Mouse (Mus musculus) neural tube, embryonic 11.5 days (tissue): ENCODE data around the gene Ssc4d. TPM values are rescaled to one million over a fixed set of nuclear protein-coding genes. Genes with fewer than 3 reads are reported as not detected.

Experiments used
- ATAC-seq: fragments of 200-750 bp; cut with Nextera tagmentation; 2 replicates; pipeline ENCODE4 v1.8.0; 2017; ENCODE audit warnings: moderate number of reproducible peaks, mild to moderate bottlenecking, moderate TSS enrichment, moderate library complexity; ENCODE audit not compliant: insufficient read depth, low FRiP score, low TSS enrichment
- DNase-seq: peaks from one replicate; pipeline ENCODE4 v3.0.0-alpha.2; 2015; ENCODE audit warnings: low spot score
- H3K27ac ChIP-seq: fragments of 300-500 bp; sonication (generic); 2 replicates; pipeline ENCODE4 v1.5.1; 2014; ENCODE audit warnings: low read depth, mild to moderate bottlenecking, low read length
- H3K27me3 ChIP-seq: fragments of 300-500 bp; sonication (generic); 2 replicates; pipeline ENCODE4 v1.6.1; 2014; ENCODE audit warnings: mild to moderate bottlenecking, low read length, mixed read lengths; ENCODE audit not compliant: control insufficient read depth, insufficient read depth
- H3K36me3 ChIP-seq: fragments of 300-500 bp; sonication (generic); 2 replicates; pipeline ENCODE4 v1.6.1; 2014; ENCODE audit warnings: mild to moderate bottlenecking, low read length, moderate library complexity, mixed read lengths; ENCODE audit not compliant: control insufficient read depth, insufficient read depth
- H3K4me1 ChIP-seq: fragments of 300-500 bp; sonication (generic); 2 replicates; pipeline ENCODE4 v1.6.1; 2014; ENCODE audit warnings: low read length, mixed read lengths; ENCODE audit not compliant: control insufficient read depth, insufficient read depth
- H3K4me2 ChIP-seq: fragments of 300-500 bp; sonication (generic); 2 replicates; pipeline ENCODE4 v1.6.1; 2014; ENCODE audit warnings: low read depth, mild to moderate bottlenecking, moderate library complexity
- H3K4me3 ChIP-seq: fragments of 300-500 bp; sonication (generic); 2 replicates; pipeline ENCODE4 v1.5.1; 2014; ENCODE audit warnings: low read depth, low read length
- H3K9ac ChIP-seq: fragments of 300-500 bp; sonication (generic); 2 replicates; pipeline ENCODE4 v1.6.1; 2014; ENCODE audit warnings: mild to moderate bottlenecking, low read length
- H3K9me3 ChIP-seq: fragments of 300-500 bp; sonication (generic); 2 replicates; pipeline ENCODE4 v1.6.1; 2016; ENCODE audit warnings: low read length; ENCODE audit not compliant: control insufficient read depth
- WGBS: fragments of 180-500 bp; shearing (Covaris S2); extraction: QIAGEN DNeasy Blood & Tissue Kit; methylation state at CpG from one replicate; pipeline ENCODE4 v1.1.7; 2014; 5-methylcytosine and 5-hydroxymethylcytosine counted together
- polyA plus RNA-seq: library from polyadenylated mRNA; unstranded; fragments of >200 nt; fragmentation: Nextera tagmentation; extraction: Ambion mirVana; gene quantifications from 2 replicates; pipeline ENCODE4 v1.2.1, GENCODE M21; 2014

Gene Ssc4d
- polyA plus RNA-seq: 1.8 TPM in 2 replicates

GRCm38 (mm10) chr5:135974365-135974764, at the start of gene Ssc4d:
TSS of gene Ssc4d (minus strand) at chr5:135974531.
- Histone ChIP-seq H3K36me3 (no peaks in the 10 kb centered on the region), H3K9ac (no peak within 1 kb of the TSS), H3K9me3 (no peaks in the 10 kb centered on the region), H3K4me1 (no peaks in the 10 kb centered on the region), H3K4me3 (no peak within 1 kb of the TSS), H3K27ac (no peak within 1 kb of the TSS), H3K4me2 (no peak within 1 kb of the TSS), H3K27me3 (no peaks in the 10 kb centered on the region)
- ATAC-seq: no peak
- DNase-seq: no peak
- 21% methylated on average over 9 of the region's 9 CpGs for WGBS

DNA sequence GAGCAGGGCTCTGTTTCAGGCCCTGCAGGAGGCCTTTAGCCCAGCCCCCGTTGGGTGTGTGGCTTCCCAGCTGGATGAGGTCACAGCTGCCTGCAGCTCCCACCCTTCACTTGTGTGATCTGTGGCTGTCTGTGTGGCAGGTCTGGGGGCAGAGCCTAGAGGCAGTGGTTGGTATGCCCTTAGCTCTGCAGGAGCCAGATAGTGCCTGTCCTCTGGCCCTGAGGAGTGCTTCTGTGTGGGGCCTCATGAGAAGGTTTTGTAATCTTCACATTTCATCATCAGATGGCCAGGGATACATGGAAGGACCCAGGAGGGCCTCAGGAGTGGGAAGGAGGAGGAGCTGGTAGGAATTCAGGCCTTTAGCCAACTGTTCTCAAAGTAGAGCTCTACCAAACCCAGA, 45.6 kb upstream of the Ssc4d start:
- Histone ChIP-seq H3K4me3 (no peak overlapping the region), H3K27me3 (no peaks in the 10 kb centered on the region), H3K9ac (no peak overlapping the region), H3K4me2 (no peak overlapping the region), H3K27ac (no peak overlapping the region), H3K36me3 (no peaks in the 10 kb centered on the region), H3K4me1 (no peaks in the 10 kb centered on the region), H3K9me3 (no peaks in the 10 kb centered on the region)
- WGBS: 58% methylated on average over 1 of the region's 1 CpGs
- no peak for ATAC-seq
- DNase-seq: no peak

DNA sequence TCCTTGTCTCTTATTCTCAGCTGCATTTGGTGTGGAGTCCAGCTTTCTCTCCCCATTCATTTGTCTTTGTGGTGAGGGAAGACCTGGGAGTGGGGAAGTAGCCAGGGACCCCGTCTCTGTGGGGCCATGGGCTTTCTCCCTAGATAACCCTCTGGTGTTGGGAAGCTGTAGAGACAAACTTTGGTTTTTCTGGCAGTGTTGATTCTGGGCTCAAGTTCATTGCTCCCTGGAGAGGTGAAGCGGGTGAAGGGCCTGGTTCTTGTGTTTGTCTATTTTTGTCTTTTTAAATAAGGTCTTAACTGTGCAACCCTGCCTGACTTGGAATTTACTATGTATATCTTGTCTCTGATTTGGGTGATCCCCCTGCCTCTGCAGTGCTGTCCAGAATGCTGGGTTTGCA, 44.4 kb upstream of the Ssc4d start:
- H3K27me3 ChIP-seq: no peaks in the 10 kb centered on the region
- DNase-seq (no peak), ATAC-seq (no peak)
- no peaks in the 10 kb centered on the region for H3K4me1 ChIP-seq
- WGBS: 82% methylated on average over 2 of the region's 2 CpGs
- no peaks in the 10 kb centered on the region for H3K9me3 ChIP-seq
- no peak overlapping the region for H3K4me3 ChIP-seq
- H3K27ac ChIP-seq: no peak overlapping the region
- H3K9ac ChIP-seq: no peak overlapping the region
- H3K4me2 ChIP-seq: no peak overlapping the region
- no peaks in the 10 kb centered on the region for H3K36me3 ChIP-seq

GRCm38 (mm10) chr5:136017262-136017661, 42.9 kb upstream of the Ssc4d start:
- ATAC-seq: no peak
- H3K36me3 ChIP-seq: no peaks in the 10 kb centered on the region; the same call in 1 of the 2 replicates
- no peak overlapping the region for H3K9ac ChIP-seq
- no peak overlapping the region for H3K4me3 ChIP-seq
- H3K27ac ChIP-seq: no peak overlapping the region
- WGBS: 94% methylated on average over 6 of the region's 6 CpGs
- no peak overlapping the region for H3K4me2 ChIP-seq
- no peaks in the 10 kb centered on the region for H3K4me1 ChIP-seq
- H3K9me3 ChIP-seq: no peaks in the 10 kb centered on the region
- no peak for DNase-seq
- no peaks in the 10 kb centered on the region for H3K27me3 ChIP-seq

- peaks cover 3% of the 10 kb centered on the region for H3K36me3 ChIP-seq
- H3K4me2 ChIP-seq: no peak overlapping the region
- H3K27ac ChIP-seq: no peak overlapping the region
- no peak overlapping the region for H3K9ac ChIP-seq
- no peak for DNase-seq
- no peak for ATAC-seq
- WGBS: 85% methylated on average over 10 of the region's 10 CpGs
- H3K27me3 ChIP-seq: no peaks in the 10 kb centered on the region
- no peaks in the 10 kb centered on the region for H3K9me3 ChIP-seq
- no peak overlapping the region for H3K4me3 ChIP-seq
- no peaks in the 10 kb centered on the region for H3K4me1 ChIP-seq
Observed at GRCm38 (mm10) chr5:136016014-136016876, 41.9 kb upstream of the Ssc4d start.

GRCm38 (mm10) chr5:136015586-136015985, 41.3 kb upstream of the Ssc4d start:
- no peak overlapping the region for H3K9ac ChIP-seq
- no peak overlapping the region for H3K4me2 ChIP-seq
- WGBS: 93% methylated on average over 10 of the region's 10 CpGs

DNA sequence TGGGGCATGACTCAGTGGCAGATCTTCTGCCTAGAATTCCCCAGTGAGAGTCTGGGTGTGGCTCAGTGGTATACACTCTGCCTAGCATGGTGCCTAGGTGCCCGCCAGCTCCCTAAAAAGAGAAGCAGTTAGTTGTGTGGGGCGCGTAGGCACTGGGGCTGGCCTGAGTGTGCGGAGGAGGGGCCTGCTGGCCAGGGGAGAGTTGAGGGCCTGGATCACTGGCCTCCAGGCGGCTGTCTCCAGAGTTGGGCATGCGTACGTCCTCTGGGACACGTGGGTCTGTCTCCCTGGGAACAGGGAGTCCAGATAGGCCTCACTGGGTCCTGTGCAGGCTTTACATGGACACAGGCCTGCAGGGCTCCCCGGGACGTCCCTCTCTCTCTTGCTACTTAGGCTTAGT, 40.5 kb upstream of the Ssc4d start:
- H3K36me3 ChIP-seq: peaks cover 3% of the 10 kb centered on the region
- DNase-seq (no peak), ATAC-seq (no peak)
- H3K4me2 ChIP-seq: no peak overlapping the region
- no peaks in the 10 kb centered on the region for H3K9me3 ChIP-seq
- no peak overlapping the region for H3K9ac ChIP-seq
- H3K27ac ChIP-seq: no peak overlapping the region
- H3K4me3 ChIP-seq: no peak overlapping the region
- no peaks in the 10 kb centered on the region for H3K4me1 ChIP-seq
- no peaks in the 10 kb centered on the region for H3K27me3 ChIP-seq
- WGBS: 88% methylated on average over 10 of the region's 10 CpGs

More at GRCm38 (mm10) chr5:136015586-136015985, 41.3 kb upstream of the Ssc4d start:
- no peaks in the 10 kb centered on the region for H3K27me3 ChIP-seq
- peaks cover 3% of the 10 kb centered on the region for H3K36me3 ChIP-seq
- no peak overlapping the region for H3K27ac ChIP-seq
- ATAC-seq (no peak), DNase-seq (no peak)
- H3K9me3 ChIP-seq: no peaks in the 10 kb centered on the region
- H3K4me1 ChIP-seq: no peaks in the 10 kb centered on the region
- no peak overlapping the region for H3K4me3 ChIP-seq

- Histone ChIP-seq H3K27me3 (no peaks in the 10 kb centered on the region), H3K36me3 (peaks cover 3% of the 10 kb centered on the region), H3K9ac (no peak overlapping the region), H3K4me3 (no peak overlapping the region), H3K27ac (no peak overlapping the region), H3K9me3 (no peaks in the 10 kb centered on the region), H3K4me2 (no peak overlapping the region), H3K4me1 (no peaks in the 10 kb centered on the region)
- 78% methylated on average over 7 of the region's 7 CpGs for WGBS
- DNase-seq (no peak), ATAC-seq (no peak)
Observed at GRCm38 (mm10) chr5:136007745-136008144, 33.4 kb upstream of the Ssc4d start.

GRCm38 (mm10) chr5:136004537-136004936, 30.2 kb upstream of the Ssc4d start:
- Histone ChIP-seq H3K4me2 (no peak overlapping the region), H3K27me3 (no peaks in the 10 kb centered on the region), H3K4me3 (no peak overlapping the region), H3K27ac (no peak overlapping the region), H3K4me1 (no peaks in the 10 kb centered on the region), H3K36me3 (no peaks in the 10 kb centered on the region), H3K9me3 (no peaks in the 10 kb centered on the region), H3K9ac (no peak overlapping the region)
- ATAC-seq (no peak), DNase-seq (no peak)
- 72% methylated on average over 4 of the region's 4 CpGs for WGBS
